Mouse (Mus musculus): ENCODE data around the gene Nhs. TPM values are rescaled to one million over a fixed set of nuclear protein-coding genes. Genes with fewer than 3 reads are reported as not detected.

Gene Nhs
- total and polyA plus RNA-seq, 3 experiments: 0.16 to 0.55 (median 0.37) TPM

DNA sequence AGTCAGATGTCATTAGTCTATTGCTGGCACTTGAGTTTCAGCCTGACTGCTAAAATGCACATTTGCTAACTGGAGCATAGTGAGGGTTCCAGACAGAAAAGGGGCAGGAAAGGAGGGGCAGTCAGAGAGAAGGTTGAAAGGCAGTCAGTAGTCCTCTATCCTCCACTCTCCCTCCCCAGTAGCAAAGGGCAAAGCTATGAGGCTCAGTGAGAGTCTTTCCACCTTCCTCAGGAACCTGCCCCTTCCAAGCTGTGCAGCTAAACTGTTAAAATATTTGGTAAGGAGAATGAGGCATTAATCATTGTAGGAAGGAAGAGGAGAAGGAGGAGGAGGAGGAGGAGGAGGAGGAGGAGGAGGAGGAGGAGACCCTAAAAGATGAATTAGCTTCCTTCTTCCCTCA lies 115.4 kb downstream of the Nhs start:
- intact Hi-C loops (cut with DNase I): no loop called here
- Histone ChIP-seq H3K9ac (ENCODE audit: low read depth, low read length) (no peak overlapping the region), H3K27me3 (ENCODE audit: control insufficient read depth, insufficient read depth, low read length) (no peaks in the 10 kb centered on the region), H3K79me2 (replicated peaks; ENCODE audit: control insufficient read depth, insufficient read depth, low read length) (no peaks in the 10 kb centered on the region), H3K27ac (no peak overlapping the region), H3K4me3 (no peak overlapping the region), H3K36me3 (ENCODE audit: control insufficient read depth, insufficient read depth, low read length) (no peaks in the 10 kb centered on the region), H3K4me1 (ENCODE audit: control insufficient read depth, insufficient read depth, low read length) (no peaks in the 10 kb centered on the region)
- DNase-seq: no peak
- no peak for TF ChIP-seq CTCF (IDR thresholded peaks at IDR 0.05)

DNA sequence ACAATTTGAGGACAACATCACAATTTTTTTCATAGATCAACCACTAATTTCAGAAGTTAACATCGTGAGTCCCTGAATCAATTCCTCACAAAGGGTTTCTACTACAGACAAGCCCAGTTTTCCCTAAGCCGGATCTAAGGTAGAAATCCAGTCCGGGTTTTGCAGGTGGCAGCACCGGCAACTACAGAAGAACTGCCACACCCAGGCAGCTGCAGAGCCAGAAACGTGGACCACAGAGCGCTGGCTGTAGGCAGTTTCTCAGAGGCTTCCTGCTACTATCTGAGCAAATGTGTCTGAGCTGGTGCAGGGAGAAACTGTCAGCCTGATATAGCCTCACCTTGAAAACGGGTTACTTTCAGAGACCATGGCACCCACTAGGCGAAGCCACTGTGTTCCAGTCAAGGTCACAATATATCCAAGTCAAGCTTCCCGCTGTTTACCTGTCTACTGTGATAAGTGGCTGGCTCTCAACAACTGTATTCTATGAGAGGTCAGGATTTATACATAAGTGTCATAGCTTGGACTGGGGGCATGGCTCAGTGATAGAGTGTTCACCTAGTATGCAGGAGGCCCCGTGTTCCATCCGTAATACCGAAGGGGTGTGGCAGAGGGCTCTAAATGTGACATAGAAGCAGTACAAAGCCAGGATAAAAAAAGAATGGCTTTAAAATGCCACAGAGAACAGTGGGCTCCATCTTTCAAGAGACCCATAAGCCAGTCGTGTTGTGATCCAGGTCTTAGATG lies 134.1 kb downstream of the Nhs start:
- no peak overlapping the region for H3K27ac ChIP-seq
- peak; percentile 43 to 61 for DNase-seq
- 37% methylated on average over 13 of the region's 13 CpGs for WGBS
- no peak overlapping the region for H3K4me3 ChIP-seq
- intact Hi-C loops (cut with DNase I): loop anchor here (10.0 kb wide), 3 partner anchors 51 to 249 kb away; no protein-coding TSS in a partner anchor
- peaks cover 2% of the 10 kb centered on the region for H3K4me1 ChIP-seq (ENCODE audit: control insufficient read depth, insufficient read depth, low read length)
- TF ChIP-seq CTCF (IDR thresholded peaks at IDR 0.05): no peak
- TF ChIP-seq EP300 (IDR thresholded peaks at IDR 0.05; ENCODE audit: insufficient read depth, low read depth, low read length): no peak
- no peak for TF ChIP-seq POLR2A (IDR thresholded peaks at IDR 0.05; ENCODE audit: insufficient read depth, low read depth, low read length)
- no peaks in the 10 kb centered on the region for H3K36me3 ChIP-seq (ENCODE audit: control insufficient read depth, insufficient read depth, low read length)
- no peak overlapping the region for H3K9ac ChIP-seq (ENCODE audit: low read depth, low read length)
- no peaks in the 10 kb centered on the region for H3K79me2 ChIP-seq (replicated peaks; ENCODE audit: control insufficient read depth, insufficient read depth, low read length)
- no peaks in the 10 kb centered on the region for H3K27me3 ChIP-seq (ENCODE audit: control insufficient read depth, insufficient read depth, low read length)

DNA sequence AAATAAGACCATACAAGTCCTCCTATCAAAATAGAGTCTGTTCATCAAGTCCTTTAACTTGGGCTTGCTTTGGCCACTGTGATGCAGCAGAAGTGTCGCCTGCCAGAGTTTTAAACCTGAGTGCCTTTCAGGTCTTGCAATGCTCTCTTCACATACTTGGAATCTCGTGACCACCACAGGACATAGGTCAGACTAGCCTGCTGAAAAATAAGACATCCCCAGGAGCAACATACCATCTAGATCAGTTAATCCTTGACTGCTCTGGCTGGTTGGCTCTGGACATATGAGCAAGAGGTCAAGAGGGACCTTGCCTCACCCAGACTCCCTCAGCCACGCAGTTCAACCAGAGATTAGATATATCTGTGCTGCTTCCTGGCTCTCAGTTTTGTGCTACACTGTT lies 137.8 kb downstream of the Nhs start:
- intact Hi-C loops (cut with DNase I): loop anchor here (10.0 kb wide), 3 partner anchors 47 to 253 kb away; no protein-coding TSS in a partner anchor
- H3K4me1 ChIP-seq (ENCODE audit: control insufficient read depth, insufficient read depth, low read length): peaks cover 2% of the 10 kb centered on the region
- no peaks in the 10 kb centered on the region for H3K79me2 ChIP-seq (replicated peaks; ENCODE audit: control insufficient read depth, insufficient read depth, low read length)
- WGBS: 74% methylated on average over 3 of the region's 3 CpGs
- no peak overlapping the region for H3K9ac ChIP-seq (ENCODE audit: low read depth, low read length)
- DNase-seq: no peak
- no peak overlapping the region for H3K4me3 ChIP-seq
- no peaks in the 10 kb centered on the region for H3K36me3 ChIP-seq (ENCODE audit: control insufficient read depth, insufficient read depth, low read length)
- H3K27ac ChIP-seq: no peak overlapping the region
- no peak for TF ChIP-seq POLR2A (IDR thresholded peaks at IDR 0.05; ENCODE audit: insufficient read depth, low read depth, low read length)
- no peak for TF ChIP-seq EP300 (IDR thresholded peaks at IDR 0.05; ENCODE audit: insufficient read depth, low read depth, low read length)
- no peak for TF ChIP-seq CTCF (IDR thresholded peaks at IDR 0.05)
- no peaks in the 10 kb centered on the region for H3K27me3 ChIP-seq (ENCODE audit: control insufficient read depth, insufficient read depth, low read length)

DNA sequence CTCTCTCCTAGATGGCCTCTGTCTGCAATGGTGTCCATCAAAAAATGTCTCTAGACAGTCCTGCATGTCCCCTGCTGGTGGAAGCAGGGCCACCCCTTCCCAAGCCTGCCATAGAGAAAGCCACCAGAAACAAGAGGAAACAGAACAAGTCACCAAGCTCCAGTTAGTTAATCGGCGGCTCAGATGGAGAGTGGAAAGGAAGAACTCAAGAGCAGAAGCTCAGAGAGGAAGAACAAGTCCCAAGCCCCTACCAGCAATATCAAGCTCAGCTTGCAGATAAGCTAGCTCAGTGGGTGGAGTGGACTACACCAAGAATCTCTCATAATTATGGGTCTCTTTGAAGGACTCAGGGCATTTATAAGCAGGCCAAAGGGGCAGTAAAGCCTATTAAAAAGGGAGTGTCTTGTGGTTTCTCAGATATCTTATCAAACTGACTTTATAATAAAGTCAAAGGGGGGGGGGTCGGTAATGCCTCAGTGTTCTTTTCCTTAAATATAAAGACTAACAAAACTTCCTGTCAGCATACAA lies 139.4 kb downstream of the Nhs start:
- no peak overlapping the region for H3K4me3 ChIP-seq
- 74% methylated on average over 3 of the region's 3 CpGs for WGBS
- TF ChIP-seq EP300 (IDR thresholded peaks at IDR 0.05; ENCODE audit: insufficient read depth, low read depth, low read length): no peak
- TF ChIP-seq CTCF (IDR thresholded peaks at IDR 0.05): no peak
- no peak overlapping the region for H3K27ac ChIP-seq
- no peaks in the 10 kb centered on the region for H3K36me3 ChIP-seq (ENCODE audit: control insufficient read depth, insufficient read depth, low read length)
- no peak overlapping the region for H3K9ac ChIP-seq (ENCODE audit: low read depth, low read length)
- H3K79me2 ChIP-seq (replicated peaks; ENCODE audit: control insufficient read depth, insufficient read depth, low read length): no peaks in the 10 kb centered on the region
- H3K4me1 ChIP-seq (ENCODE audit: control insufficient read depth, insufficient read depth, low read length): no peaks in the 10 kb centered on the region
- H3K27me3 ChIP-seq (ENCODE audit: control insufficient read depth, insufficient read depth, low read length): no peaks in the 10 kb centered on the region
- intact Hi-C loops (cut with DNase I): loop anchor here (10.0 kb wide), 3 partner anchors 45 to 255 kb away; no protein-coding TSS in a partner anchor
- DNase-seq: no peak

DNA sequence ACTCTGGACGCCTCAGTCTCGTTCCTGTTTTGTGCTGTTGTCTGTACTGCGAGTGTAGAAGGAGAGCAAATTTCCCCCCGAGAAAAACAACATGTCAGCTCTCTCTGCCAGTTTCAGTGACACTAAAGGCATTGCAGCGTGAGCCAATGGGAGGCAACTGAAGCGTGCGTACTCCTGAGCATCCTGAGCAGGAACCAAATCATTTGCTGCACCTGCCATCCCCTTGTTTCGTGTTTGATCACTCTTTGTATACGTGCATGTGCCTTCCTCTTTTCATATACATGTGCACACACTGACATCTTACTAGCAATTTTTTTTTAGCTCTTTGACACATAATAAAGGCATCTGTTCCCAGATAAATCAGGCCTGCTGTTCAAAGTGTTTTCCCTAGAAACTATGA lies 142.1 kb downstream of the Nhs start:
- DNase-seq: no peak
- Histone ChIP-seq H3K9ac (ENCODE audit: low read depth, low read length) (no peak overlapping the region), H3K4me3 (no peak overlapping the region), H3K4me1 (ENCODE audit: control insufficient read depth, insufficient read depth, low read length) (no peaks in the 10 kb centered on the region), H3K36me3 (ENCODE audit: control insufficient read depth, insufficient read depth, low read length) (no peaks in the 10 kb centered on the region), H3K27ac (no peak overlapping the region), H3K27me3 (ENCODE audit: control insufficient read depth, insufficient read depth, low read length) (no peaks in the 10 kb centered on the region), H3K79me2 (replicated peaks; ENCODE audit: control insufficient read depth, insufficient read depth, low read length) (no peaks in the 10 kb centered on the region)
- TF ChIP-seq POLR2A (IDR thresholded peaks at IDR 0.05; ENCODE audit: insufficient read depth, low read depth, low read length) (no peak), EP300 (IDR thresholded peaks at IDR 0.05; ENCODE audit: insufficient read depth, low read depth, low read length) (no peak), CTCF (IDR thresholded peaks at IDR 0.05) (no peak)
- WGBS: 75% methylated on average over 9 of the region's 9 CpGs
- intact Hi-C loops (cut with DNase I): no loop called here

DNA sequence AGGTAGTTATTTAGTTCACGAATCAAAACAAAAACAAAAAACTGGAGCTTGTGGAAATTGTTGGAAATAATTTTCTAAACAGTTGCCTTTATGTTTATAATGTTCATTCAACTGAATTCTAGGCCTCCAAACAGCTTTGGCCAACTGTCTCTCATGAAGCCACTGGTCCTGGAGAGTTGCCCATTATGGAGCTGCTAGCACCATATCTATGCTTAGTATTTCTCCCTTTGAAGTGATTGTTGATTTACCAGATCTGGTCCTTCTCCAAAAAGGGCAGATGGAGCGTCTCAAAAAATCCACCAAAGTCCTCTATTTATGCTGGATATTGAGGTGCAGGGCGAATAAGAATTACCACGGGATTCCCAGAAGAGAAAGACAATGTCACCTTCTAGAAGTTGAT lies 147.0 kb downstream of the Nhs start:
- Histone ChIP-seq H3K79me2 (replicated peaks; ENCODE audit: control insufficient read depth, insufficient read depth, low read length) (no peaks in the 10 kb centered on the region), H3K36me3 (ENCODE audit: control insufficient read depth, insufficient read depth, low read length) (no peaks in the 10 kb centered on the region), H3K9ac (ENCODE audit: low read depth, low read length) (no peak overlapping the region), H3K27me3 (ENCODE audit: control insufficient read depth, insufficient read depth, low read length) (no peaks in the 10 kb centered on the region), H3K4me3 (no peak overlapping the region), H3K4me1 (ENCODE audit: control insufficient read depth, insufficient read depth, low read length) (no peaks in the 10 kb centered on the region), H3K27ac (no peak overlapping the region)
- DNase-seq: no peak
- intact Hi-C loops (cut with DNase I): no loop called here
- 82% methylated on average over 4 of the region's 4 CpGs for WGBS
- TF ChIP-seq EP300 (IDR thresholded peaks at IDR 0.05; ENCODE audit: insufficient read depth, low read depth, low read length): no peak
- TF ChIP-seq POLR2A (IDR thresholded peaks at IDR 0.05; ENCODE audit: insufficient read depth, low read depth, low read length): no peak
- no peak for TF ChIP-seq CTCF (IDR thresholded peaks at IDR 0.05)

Data from heart, adult 2 months (tissue).